Mouse (Mus musculus) mouse embryonic stem cell (cell line): ENCODE data around the gene Gatb.

Experiments
- in situ Hi-C, 2 experiments: fragments of 300-500 bp; cut with MboI; formaldehyde crosslinking; loops; 1 replicate in 1 of 2; 3 replicates in 1 of 2; pipeline ENCODE4 v1.14.3; 2019 to 2020; ENCODE audit warnings: low sequenced_read_pairs in 2 of 2, low pct_unique_long_range_greater_than_20kb in 1 of 2, mixed read lengths in 1 of 2; ENCODE audit not compliant: unreplicated experiment in 1 of 2

Gatb gene

GRCm38 (mm10) chr3:85590090-85590754, 16.3 kb downstream of the Gatb start:
- in situ Hi-C loops = no loop called here

GRCm38 (mm10) chr3:85592067-85592466, 18.1 kb downstream of the Gatb start:
- in situ Hi-C loops = no loop called here

- in situ Hi-C loops = no loop called here
These were observed 18.8 kb downstream of the Gatb start for GRCm38 (mm10) chr3:85592640-85593252.

DNA sequence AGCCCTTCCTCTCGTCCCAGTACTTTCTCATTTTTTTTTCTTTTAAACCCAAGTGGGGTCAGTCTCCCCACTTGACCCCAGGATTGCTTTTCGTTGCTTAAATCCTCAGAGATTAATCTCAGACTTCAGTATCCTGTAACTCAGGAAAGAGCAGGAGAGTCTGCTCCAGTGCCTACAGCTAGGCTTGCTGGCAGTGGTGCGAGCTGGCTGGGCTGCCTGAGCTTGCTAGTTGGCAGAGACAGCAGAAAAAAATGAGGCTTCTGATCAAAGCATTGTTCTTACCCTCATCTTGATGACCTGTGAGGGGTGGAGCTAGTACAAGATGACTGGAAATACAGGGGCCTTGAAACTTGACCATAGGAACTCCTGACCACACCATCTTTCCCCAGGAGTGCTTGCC, 20.5 kb downstream of the Gatb start:
- in situ Hi-C loops = no loop called here

- in situ Hi-C loops = no loop called here
These were observed 25.6 kb downstream of the Gatb start for GRCm38 (mm10) chr3:85599526-85599925.

- in situ Hi-C loops = no loop called here
These were observed 28.0 kb downstream of the Gatb start for GRCm38 (mm10) chr3:85601841-85602305.

DNA sequence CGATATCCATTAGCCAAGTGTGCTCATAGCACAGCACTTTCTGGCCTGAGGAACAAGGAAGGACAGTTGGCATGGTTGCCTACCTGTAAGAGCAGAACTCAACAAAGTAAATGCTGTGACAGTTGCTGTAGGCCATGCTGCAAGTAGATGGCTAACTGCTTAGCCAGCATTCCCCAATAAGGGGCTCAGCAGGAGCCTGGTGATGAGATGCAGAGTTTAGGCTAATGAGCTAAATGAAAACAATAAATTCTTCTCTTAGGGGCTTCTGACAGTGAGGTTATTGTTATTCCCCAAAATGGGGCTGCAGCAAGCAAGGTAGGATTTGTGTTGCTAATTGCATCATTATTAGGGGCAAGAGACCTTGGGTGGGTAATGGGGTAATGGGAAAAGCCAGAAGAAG, 29.9 kb downstream of the Gatb start:
- in situ Hi-C loops = no loop called here

DNA sequence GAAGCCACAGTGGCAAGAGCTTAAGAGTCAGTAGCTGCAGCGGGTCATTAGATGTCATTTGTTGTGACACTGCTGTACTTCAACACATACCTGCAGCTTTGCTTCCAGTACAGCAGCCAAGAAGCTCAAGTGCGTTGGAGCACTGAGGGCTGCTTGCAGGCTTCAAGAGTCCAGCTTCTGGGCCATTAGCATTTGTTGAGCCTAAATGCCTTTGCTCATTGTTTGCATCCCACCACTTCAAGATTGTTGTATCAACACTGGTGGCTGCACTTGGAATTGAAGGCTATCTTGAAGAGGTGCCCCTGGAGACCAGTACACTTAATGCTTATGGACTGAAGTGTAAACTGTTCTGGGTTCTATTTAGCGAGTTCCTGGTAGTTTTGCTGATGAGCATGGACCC, 33.0 kb downstream of the Gatb start:
- in situ Hi-C loops = no loop called here

GRCm38 (mm10) chr3:85607753-85608152, 33.8 kb downstream of the Gatb start:
- in situ Hi-C loops = no loop called here

- in situ Hi-C loops = no loop called here
These were observed 42.5 kb downstream of the Gatb start for GRCm38 (mm10) chr3:85616389-85616788.

DNA sequence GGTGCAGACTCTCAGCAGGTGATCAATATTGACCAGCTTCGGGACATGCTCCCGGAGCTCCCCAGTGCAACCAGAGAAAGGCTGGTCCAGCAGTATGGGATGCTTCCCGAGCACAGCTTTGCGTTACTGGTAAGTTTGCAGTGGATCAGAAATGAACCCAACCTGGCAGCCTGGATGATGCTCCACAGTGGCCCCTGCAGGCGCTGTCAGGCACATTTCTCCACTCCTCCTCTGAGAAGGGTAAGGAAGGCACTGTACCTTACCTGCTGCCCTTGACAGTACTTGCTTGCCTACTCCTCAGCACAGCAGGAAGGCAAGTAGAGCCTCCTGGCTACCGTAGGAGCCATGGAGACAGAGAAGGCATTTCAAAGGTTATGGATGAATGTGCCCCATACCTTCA, 45.0 kb downstream of the Gatb start:
- in situ Hi-C loops = no loop called here

- in situ Hi-C loops = no loop called here
These were observed 45.4 kb downstream of the Gatb start for GRCm38 (mm10) chr3:85619345-85619744.

DNA sequence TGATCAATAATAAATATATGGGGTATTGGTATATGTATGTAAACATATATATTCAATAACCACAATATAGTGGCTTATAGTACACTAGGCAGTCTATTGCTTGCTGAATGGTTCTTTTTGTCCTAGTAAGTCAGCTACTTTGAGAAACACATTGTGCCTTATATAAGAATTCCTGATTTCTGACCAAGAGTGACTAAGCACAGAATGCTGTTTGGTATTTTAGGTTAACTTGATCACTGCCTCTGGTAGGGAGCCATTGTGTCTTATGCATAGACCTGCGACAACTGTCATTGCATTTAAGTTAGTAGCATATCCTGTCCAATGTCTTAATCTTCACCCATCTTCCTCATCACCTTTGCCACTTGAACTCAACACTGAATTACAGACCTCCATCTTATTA, 45.8 kb downstream of the Gatb start:
- in situ Hi-C loops = no loop called here

DNA sequence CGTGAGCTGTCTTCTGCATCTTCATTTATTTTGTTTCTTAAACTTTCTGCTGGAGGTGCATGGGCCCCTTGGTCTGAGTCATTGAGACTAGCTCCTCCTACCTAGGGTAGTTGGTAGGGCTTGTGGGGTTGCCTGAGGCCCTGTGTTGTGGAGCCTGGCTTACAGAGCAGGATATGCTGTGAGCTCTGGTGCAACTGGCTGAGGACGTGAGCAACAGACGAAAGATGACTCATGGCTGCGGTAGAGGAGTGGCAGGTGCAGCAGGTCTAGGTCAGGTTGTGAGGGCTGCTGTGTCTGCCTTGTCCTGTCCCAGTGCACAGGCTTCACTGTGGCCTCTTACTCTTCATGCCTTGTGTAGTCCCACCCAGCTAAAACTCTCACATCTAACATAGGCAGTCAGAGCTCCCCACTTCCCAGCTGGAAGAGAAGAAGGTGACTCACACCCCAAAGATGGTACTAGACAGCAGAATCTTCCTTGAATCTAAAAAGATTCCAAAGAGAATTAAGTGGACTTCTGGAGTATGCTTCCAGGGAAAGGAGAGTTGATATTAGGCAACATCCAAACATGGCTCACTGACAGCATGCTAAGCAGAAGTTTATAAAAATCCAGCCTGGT, 56.1 kb downstream of the Gatb start:
- in situ Hi-C loops = no loop called here

- in situ Hi-C loops = no loop called here
These were observed 59.8 kb downstream of the Gatb start for GRCm38 (mm10) chr3:85633733-85634132.

DNA sequence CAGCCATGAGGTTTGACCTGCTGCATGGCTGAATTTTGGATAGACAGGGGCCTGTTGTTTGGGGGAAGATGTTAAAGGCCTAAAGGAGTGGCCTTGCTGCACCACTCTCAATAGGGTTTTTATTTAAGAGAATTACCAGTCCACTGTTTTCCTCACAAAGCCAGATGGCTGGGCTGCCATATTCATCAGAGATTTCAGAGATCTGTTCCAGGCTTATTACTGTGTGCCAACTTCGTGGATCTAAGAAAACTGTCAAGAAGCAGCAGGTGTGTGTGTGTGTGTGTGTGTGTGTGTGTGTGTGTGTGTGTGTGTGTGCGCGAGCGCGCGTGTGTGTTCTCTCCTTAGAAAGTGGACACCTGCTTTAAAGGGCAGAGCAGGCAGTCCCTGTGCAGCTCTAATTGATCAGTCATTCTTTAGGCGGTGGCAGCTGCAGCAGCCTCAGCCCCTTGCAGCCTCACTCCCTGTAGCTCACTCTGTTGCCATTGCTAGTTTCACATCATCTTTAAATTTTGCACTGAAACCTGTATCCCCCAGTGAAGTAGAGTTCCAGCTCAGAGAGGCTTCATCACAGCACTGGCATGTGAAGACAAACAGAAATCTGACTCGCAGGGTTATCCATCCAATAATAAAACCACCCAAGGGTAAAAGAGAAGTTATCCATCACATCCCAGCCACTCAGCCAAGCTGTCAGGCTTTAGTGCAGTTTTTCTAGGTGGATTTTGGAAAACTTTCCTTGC, 60.6 kb downstream of the Gatb start:
- in situ Hi-C loops = no loop called here

DNA sequence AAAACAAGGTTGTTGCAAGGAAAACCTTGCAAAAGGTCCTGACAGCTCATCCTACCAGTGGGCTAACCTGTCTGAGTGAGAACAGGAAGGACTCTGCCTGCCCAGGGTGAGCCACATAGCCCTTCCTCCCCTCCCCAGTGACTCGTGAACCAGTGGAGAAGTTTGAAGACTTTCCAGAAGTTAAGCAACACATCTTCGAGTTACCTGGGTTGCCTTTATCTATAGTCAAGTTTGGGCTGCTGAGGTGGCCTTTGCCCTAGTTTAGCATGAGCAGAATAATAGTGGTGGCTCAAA, 61.2 kb downstream of the Gatb start:
- in situ Hi-C loops = no loop called here

DNA sequence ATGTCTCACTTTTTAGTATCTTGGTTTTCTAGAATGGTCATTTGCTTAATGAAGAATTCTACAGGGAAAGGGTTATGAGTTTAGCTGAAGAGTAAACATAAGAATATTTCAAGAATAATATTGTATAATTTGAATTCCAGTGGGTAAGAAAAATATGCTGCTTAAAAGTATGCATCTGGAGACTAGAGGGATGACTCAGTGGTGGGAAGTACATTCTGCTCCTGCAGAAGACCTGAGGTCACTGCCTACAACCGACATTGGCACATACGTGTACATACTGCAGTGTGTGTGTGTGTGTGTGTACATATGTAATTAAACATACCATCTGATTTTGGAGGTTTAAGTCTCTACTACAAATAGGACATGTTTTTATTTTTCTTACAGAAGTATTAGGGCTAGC, 61.7 kb downstream of the Gatb start:
- in situ Hi-C loops = no loop called here

DNA sequence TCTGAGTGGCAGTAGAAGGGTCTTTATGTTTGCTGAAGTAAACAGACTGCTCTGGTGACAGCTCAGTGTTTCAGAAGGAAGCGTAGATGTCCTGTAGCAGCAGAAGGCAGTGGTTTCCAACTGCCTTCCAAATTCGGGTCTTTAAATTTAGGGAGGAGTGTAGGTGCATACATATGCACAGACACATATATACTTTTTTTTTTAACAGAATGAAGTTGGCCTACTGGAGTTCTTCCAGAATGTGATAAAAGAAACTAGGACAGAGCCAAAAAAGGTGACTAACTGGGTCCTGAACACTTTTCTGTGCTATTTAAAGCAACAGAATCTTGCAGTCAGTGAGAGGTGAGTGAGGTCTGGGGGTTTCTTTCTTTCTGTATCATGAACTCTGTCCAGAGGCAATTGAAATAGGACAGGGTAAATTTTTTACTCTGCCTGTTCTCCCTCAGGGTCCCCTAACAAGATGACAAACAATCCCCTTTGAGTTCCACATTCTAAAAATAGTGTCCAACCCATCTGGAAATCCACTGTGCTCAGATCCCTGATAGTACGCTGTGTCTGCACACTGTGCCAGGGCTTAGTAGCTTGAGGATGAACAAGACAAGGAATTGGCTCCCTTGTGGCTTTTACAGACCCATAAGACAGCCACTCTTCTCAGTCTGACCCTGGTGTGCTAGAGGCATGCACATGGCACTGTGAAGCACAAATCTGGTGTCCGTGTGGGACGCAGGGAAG, 63.0 kb downstream of the Gatb start:
- in situ Hi-C loops = no loop called here
